Mouse (Mus musculus) kidney, embryonic 14.5 days (tissue): ENCODE results near the gene Capn11. TPM values are rescaled to one million over a fixed set of nuclear protein-coding genes. Genes with fewer than 3 reads are reported as not detected.

Experiments
- ATAC-seq: fragments of 200-750 bp; cut with Nextera tagmentation; 2 replicates; pipeline ENCODE4 v1.8.0; 2017; ENCODE audit warnings: moderate number of reproducible peaks, mild to moderate bottlenecking, moderate TSS enrichment, moderate library complexity; ENCODE audit not compliant: low FRiP score, low TSS enrichment
- H3K27ac ChIP-seq: fragments of 300-500 bp; sonication (generic); 2 replicates; pipeline ENCODE4 v1.5.1; 2014; ENCODE audit warnings: low read depth, mild to moderate bottlenecking, low read length, moderate library complexity, mixed read lengths
- H3K27me3 ChIP-seq: fragments of 300-500 bp; sonication (generic); 2 replicates; pipeline ENCODE4 v1.6.1; 2014; ENCODE audit warnings: mild to moderate bottlenecking, low read length; ENCODE audit not compliant: control insufficient read depth, insufficient read depth
- H3K36me3 ChIP-seq: fragments of 300-500 bp; sonication (generic); 2 replicates; pipeline ENCODE4 v1.6.1; 2014; ENCODE audit warnings: low read length, mixed read lengths; ENCODE audit not compliant: control insufficient read depth, insufficient read depth
- H3K4me1 ChIP-seq: fragments of 300-500 bp; sonication (generic); 2 replicates; pipeline ENCODE4 v1.6.1; 2014; ENCODE audit warnings: low read length, mixed read lengths; ENCODE audit not compliant: control insufficient read depth, insufficient read depth
- H3K4me2 ChIP-seq: fragments of 300-500 bp; sonication (generic); replicated peaks from 2 replicates; pipeline ENCODE4 v1.6.1; 2014; ENCODE audit warnings: low read depth, mild to moderate bottlenecking, low read length
- H3K4me3 ChIP-seq: fragments of 300-500 bp; sonication (generic); 2 replicates; pipeline ENCODE4 v1.5.1; 2014; ENCODE audit warnings: mild to moderate bottlenecking, low read length
- H3K9ac ChIP-seq: fragments of 300-500 bp; sonication (generic); 2 replicates; pipeline ENCODE4 v1.6.1; 2014; ENCODE audit warnings: low read depth, mild to moderate bottlenecking, low read length, moderate library complexity
- H3K9me3 ChIP-seq: fragments of 300-500 bp; sonication (generic); 2 replicates; pipeline ENCODE4 v1.6.1; 2016; ENCODE audit warnings: low read length; ENCODE audit not compliant: control insufficient read depth
- WGBS: fragments of 180-500 bp; shearing (Covaris S2); extraction: QIAGEN DNeasy Blood & Tissue Kit; methylation state at CpG from one replicate; pipeline ENCODE4 v1.1.7; 2014; 5-methylcytosine and 5-hydroxymethylcytosine counted together
- polyA plus RNA-seq: library from polyadenylated mRNA; unstranded; fragments of >200 nt; fragmentation: Nextera tagmentation; extraction: Ambion mirVana; gene quantifications from 2 replicates; pipeline ENCODE4 v1.2.1, GENCODE M21; 2014

Capn11 gene
- polyA plus RNA-seq, 1 experiment from 2014 or later: not detected

- peaks cover 15% of the 10 kb centered on the region; the same call in 1 of the 2 replicates for H3K36me3 ChIP-seq
- no peak for ATAC-seq
- no peak overlapping the region for H3K27ac ChIP-seq
- no peaks in the 10 kb centered on the region for H3K9me3 ChIP-seq
- peaks cover 7% of the 10 kb centered on the region; the same call in 1 of the 2 replicates for H3K4me1 ChIP-seq
- WGBS: 89% methylated on average over 6 of the region's 6 CpGs
- H3K4me2 ChIP-seq: no peak overlapping the region
- no peak overlapping the region for H3K4me3 ChIP-seq
- no peak overlapping the region for H3K9ac ChIP-seq
- H3K27me3 ChIP-seq: no peaks in the 10 kb centered on the region
Measured at GRCm38 (mm10) chr17:45698368-45698767, 39.2 kb upstream of the Capn11 start.

GRCm38 (mm10) chr17:45696981-45697380 is 37.9 kb upstream of the Capn11 start:
- no peaks in the 10 kb centered on the region for H3K27me3 ChIP-seq
- peaks cover 15% of the 10 kb centered on the region; the same call in 1 of the 2 replicates for H3K36me3 ChIP-seq
- H3K4me2 ChIP-seq: no peak overlapping the region
- ATAC-seq: no peak
- no peaks in the 10 kb centered on the region for H3K9me3 ChIP-seq
- WGBS: 88% methylated on average over 9 of the region's 9 CpGs
- no peak overlapping the region for H3K9ac ChIP-seq
- no peak overlapping the region for H3K27ac ChIP-seq
- H3K4me3 ChIP-seq: no peak overlapping the region
- H3K4me1 ChIP-seq: peaks cover 7% of the 10 kb centered on the region; the same call in 1 of the 2 replicates

- Histone ChIP-seq H3K27ac (peak overlapping the region; percentile 62; the same call in 1 of the 2 replicates), H3K4me1 (peaks cover 7% of the 10 kb centered on the region; the same call in 1 of the 2 replicates), H3K9ac (no peak overlapping the region), H3K9me3 (no peaks in the 10 kb centered on the region), H3K4me2 (no peak overlapping the region), H3K27me3 (no peaks in the 10 kb centered on the region), H3K4me3 (no peak overlapping the region), H3K36me3 (peaks cover 15% of the 10 kb centered on the region; the same call in 1 of the 2 replicates)
- ATAC-seq: peak; percentile 17; the same call in 1 of the 2 replicates
- 64% methylated on average over 23 of the region's 23 CpGs for WGBS
Measured at GRCm38 (mm10) chr17:45695227-45696120, 36.3 kb upstream of the Capn11 start.

DNA sequence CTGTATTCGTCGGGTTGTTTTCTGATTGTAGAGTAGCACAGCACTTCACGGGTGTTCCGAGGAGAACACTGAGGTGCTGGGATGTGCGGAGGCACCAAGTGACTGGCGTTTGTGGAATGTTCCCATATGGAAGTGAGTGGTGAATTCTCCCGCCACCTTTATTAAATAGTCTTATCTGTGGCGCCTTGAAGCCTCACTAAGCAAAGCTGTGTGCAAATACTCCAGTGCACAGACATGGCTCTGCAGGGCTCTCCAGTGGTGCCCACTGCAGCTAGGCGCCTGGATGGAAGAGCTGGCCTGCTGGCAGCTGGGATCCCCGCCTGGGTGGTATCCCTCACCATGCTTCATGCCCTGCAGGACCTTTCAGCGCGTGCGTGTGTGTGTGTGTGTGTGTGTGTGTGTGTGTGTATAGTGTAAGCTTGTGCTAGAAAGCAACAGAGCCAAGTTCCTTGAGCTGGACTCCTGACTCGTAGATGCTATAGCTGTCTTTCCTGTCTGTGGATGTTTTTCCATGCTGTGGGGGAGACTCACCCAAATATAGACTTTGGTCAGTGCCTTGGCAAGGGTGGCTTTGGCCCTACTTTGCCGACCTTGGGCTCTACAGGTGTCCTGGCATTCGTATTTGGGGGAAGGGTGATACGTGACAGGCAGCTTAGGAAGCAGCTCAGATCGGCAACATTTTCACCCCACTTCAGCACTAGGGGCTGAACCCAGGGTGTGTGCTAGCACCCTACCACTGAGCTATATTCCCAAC is 34.9 kb upstream of the Capn11 start:
- no peak overlapping the region for H3K4me2 ChIP-seq
- no peak for ATAC-seq
- H3K36me3 ChIP-seq: peaks cover 15% of the 10 kb centered on the region; the same call in 1 of the 2 replicates
- H3K4me1 ChIP-seq: peaks cover 7% of the 10 kb centered on the region; the same call in 1 of the 2 replicates
- no peaks in the 10 kb centered on the region for H3K9me3 ChIP-seq
- H3K9ac ChIP-seq: no peak overlapping the region
- no peak overlapping the region for H3K27ac ChIP-seq
- no peaks in the 10 kb centered on the region for H3K27me3 ChIP-seq
- no peak overlapping the region for H3K4me3 ChIP-seq
- WGBS: 79% methylated on average over 18 of the region's 18 CpGs

DNA sequence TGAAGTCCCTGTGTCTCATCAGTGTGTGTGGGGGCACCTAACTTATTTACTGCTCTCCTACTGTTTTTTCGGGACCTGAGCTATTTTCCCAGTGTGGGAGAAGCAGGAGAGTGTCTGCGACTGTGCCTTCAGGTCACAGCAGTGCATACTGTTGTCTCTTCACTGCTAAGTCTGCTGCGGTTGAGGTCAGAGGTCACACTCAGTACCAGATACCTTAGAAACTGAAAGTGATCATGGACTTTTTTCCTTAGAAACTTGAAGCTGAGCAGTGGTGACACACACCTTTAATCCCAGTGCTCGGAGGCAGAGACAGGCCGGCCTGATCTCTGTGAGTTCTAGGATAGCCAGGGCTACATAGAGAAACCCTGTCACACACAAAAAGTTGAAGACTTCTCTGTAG is 33.0 kb upstream of the Capn11 start:
- Histone ChIP-seq H3K4me1 (peaks cover 14% of the 10 kb centered on the region), H3K4me2 (no peak overlapping the region), H3K36me3 (peaks cover 7% of the 10 kb centered on the region; the same call in 1 of the 2 replicates), H3K27ac (no peak overlapping the region), H3K27me3 (no peaks in the 10 kb centered on the region), H3K4me3 (no peak overlapping the region), H3K9me3 (no peaks in the 10 kb centered on the region), H3K9ac (no peak overlapping the region)
- WGBS: 71% methylated on average over 5 of the region's 5 CpGs
- ATAC-seq: no peak

DNA sequence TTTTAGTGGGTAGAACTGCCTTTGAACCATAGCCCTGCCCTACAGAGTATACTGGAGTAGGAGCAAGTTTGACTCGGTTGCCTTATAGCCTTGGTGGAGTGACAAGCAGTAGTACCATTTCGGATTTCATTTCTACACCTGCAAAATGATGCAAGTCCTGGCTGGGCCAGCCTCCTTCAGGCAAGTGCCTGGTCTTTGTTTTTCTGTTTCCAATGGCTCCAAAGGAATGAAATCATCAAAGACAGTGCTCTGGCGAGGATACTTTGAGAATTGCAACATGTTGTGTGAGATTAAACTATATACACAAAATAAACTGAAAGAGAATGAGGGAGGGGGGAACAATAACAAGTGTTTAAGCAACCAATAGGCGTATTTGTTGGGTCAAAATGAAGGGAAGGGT is 30.9 kb upstream of the Capn11 start:
- Histone ChIP-seq H3K9ac (no peak overlapping the region), H3K4me1 (peaks cover 12% of the 10 kb centered on the region), H3K36me3 (no peaks in the 10 kb centered on the region), H3K27me3 (no peaks in the 10 kb centered on the region), H3K27ac (no peak overlapping the region), H3K4me2 (no peak overlapping the region), H3K4me3 (no peak overlapping the region), H3K9me3 (no peaks in the 10 kb centered on the region)
- 84% methylated on average over 4 of the region's 4 CpGs for WGBS
- no peak for ATAC-seq

DNA sequence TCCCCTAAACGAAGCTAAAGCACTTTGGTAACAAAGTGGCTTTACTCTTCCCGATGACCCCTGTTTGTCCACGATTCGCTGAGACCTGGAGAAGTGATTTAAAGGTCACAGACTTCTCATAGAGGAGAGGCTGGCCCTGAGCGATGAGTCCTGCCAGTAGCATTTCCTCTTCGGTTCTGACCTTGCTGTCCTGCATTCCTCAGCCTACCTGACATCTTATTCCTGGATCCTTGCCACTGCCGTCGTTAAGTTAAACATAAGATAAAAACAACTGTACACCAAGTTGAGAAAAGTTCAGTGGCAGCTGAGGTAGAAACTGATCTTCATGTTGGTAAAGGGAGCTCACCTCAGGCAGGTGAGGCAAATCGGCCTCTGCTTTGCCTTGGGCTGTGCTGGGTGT is 30.0 kb upstream of the Capn11 start:
- WGBS: 78% methylated on average over 9 of the region's 9 CpGs
- ATAC-seq: no peak
- H3K27ac ChIP-seq: no peak overlapping the region

DNA sequence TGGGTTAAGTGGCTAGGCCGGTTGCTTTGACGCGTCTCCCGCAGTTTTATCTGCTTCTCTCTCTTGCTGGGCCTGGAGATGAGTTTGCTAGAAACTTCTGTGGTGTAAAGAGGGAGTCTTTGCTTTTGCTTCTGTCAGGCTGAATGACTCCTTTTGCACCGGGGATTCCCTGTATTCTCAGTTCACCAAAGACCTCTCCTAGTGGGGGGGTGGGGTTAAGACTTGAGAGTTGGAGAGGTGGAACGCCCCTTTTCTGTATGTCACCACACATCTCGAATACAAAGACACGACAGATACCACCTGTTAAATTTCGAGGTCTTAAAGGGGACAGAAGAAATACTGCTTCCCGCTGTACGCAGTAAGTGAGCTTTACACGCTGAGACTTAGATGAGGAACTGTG is 27.6 kb upstream of the Capn11 start, which contains the start of gene Tmem63b:
Tmem63b (minus strand) TSS at position 190 of the 400 bp plus-strand sequence.
- Histone ChIP-seq H3K9me3 (peaks cover 1% of the 10 kb centered on the region; the same call in 1 of the 2 replicates), H3K27me3 (no peaks in the 10 kb centered on the region), H3K27ac (peak within 1 kb of the TSS; percentile 85), H3K36me3 (no peaks in the 10 kb centered on the region), H3K4me1 (peaks cover 12% of the 10 kb centered on the region), H3K4me3 (peak within 1 kb of the TSS; percentile 89), H3K4me2 (peak within 1 kb of the TSS; percentile 88), H3K9ac (peak within 1 kb of the TSS; percentile 85)
- 3% methylated on average over 12 of the region's 12 CpGs for WGBS
- 0 out of 2 replicates have a peak, but pooled peaks have one; percentile 5 for ATAC-seq

More for the DNA sequence above, 30.0 kb upstream of the Capn11 start:
- Histone ChIP-seq H3K9me3 (no peaks in the 10 kb centered on the region), H3K9ac (no peak overlapping the region), H3K4me3 (no peak overlapping the region), H3K36me3 (no peaks in the 10 kb centered on the region), H3K27me3 (no peaks in the 10 kb centered on the region), H3K4me2 (no peak overlapping the region), H3K4me1 (peaks cover 12% of the 10 kb centered on the region)
